Mouse (Mus musculus): ENCODE data around the gene Rapgef4.

DNA sequence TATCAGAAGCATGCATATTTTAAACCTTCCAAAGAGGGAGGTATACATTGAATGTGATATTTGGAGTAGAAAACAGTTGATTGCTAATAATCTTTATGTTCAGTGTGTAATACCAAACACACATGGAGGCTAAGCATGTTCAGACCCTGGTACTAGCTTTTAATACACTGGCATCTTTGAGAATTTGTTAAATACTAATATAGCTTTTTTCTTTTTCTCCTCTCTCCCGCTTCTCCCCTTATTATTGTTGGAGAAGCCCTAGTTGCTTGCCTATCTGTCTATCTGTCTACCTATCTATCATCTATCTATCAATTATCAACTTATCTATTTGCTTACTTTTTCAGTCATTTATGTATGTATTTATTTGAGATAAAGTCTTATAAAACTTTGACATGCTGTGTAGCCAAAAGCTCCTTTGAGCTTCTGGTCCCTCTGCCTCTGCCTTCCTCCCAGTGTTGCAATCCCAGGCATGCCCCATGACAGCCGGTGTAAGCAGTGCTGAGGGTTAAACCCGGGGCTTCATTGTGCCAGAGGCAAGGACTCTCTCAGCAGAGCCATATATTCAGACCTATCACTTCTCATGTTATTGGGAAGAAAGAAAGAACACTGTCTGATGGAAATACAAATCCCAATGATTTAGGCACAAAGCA is 96.6 kb downstream of the Rapgef4 start:
- TF ChIP-seq POLR2A (IDR thresholded peaks at IDR 0.05; ENCODE audit: insufficient read depth, low read depth, low read length) (no peak), CTCF (IDR thresholded peaks at IDR 0.05; ENCODE audit: insufficient read depth, low read depth, low read length) (no peak)

All from olfactory bulb, adult 2 months (tissue).